Mouse (Mus musculus): ENCODE results near the gene Slain1. TPM values are rescaled to one million over a fixed set of nuclear protein-coding genes. Genes with fewer than 3 reads are reported as not detected.
"Not testable (repeated sequence)": the region's sequence is repeated elsewhere in the genome, so short reads cannot be mapped to it uniquely, and the experiment has no call there.

Slain1 gene
- polyA plus RNA-seq, 1 experiment, result not detected

- no peak for TF ChIP-seq POLR2A (IDR thresholded peaks at IDR 0.05; ENCODE audit: insufficient read depth, low read depth, low read length)
- TF ChIP-seq CTCF (IDR thresholded peaks at IDR 0.05; ENCODE audit: insufficient read depth, low read depth, low read length), result no peak
- Histone ChIP-seq H3K4me3 (ENCODE audit: insufficient read depth, low read depth, low read length) (no peak overlapping the region), H3K4me1 (ENCODE audit: control insufficient read depth, insufficient read depth, low read length) (no peaks in the 10 kb centered on the region), H3K27ac (ENCODE audit: insufficient read depth, low read depth, low read length) (no peak overlapping the region)
- WGBS, result 74% methylated on average over 9 of the region's 9 CpGs
These were observed 73.3 kb downstream of the Slain1 start for GRCm38 (mm10) chr14:103723314-103723713.

- Histone ChIP-seq H3K4me3 (ENCODE audit: insufficient read depth, low read depth, low read length) (no peak overlapping the region), H3K4me1 (ENCODE audit: control insufficient read depth, insufficient read depth, low read length) (no peaks in the 10 kb centered on the region), H3K27ac (ENCODE audit: insufficient read depth, low read depth, low read length) (no peak overlapping the region)
- WGBS, result 88% methylated on average over 4 of the region's 4 CpGs
- TF ChIP-seq CTCF (IDR thresholded peaks at IDR 0.05; ENCODE audit: insufficient read depth, low read depth, low read length), result no peak
These were observed 73.8 kb downstream of the Slain1 start for GRCm38 (mm10) chr14:103723841-103724240.

GRCm38 (mm10) chr14:103728506-103728905, 78.5 kb downstream of the Slain1 start:
- no peak overlapping the region for H3K4me3 ChIP-seq (ENCODE audit: insufficient read depth, low read depth, low read length)
- H3K4me1 ChIP-seq (ENCODE audit: control insufficient read depth, insufficient read depth, low read length), result no peaks in the 10 kb centered on the region
- 95% methylated on average over 8 of the region's 8 CpGs for WGBS
- TF ChIP-seq CTCF (IDR thresholded peaks at IDR 0.05; ENCODE audit: insufficient read depth, low read depth, low read length) (no peak), POLR2A (IDR thresholded peaks at IDR 0.05; ENCODE audit: insufficient read depth, low read depth, low read length) (no peak)
- no peak overlapping the region for H3K27ac ChIP-seq (ENCODE audit: insufficient read depth, low read depth, low read length)

GRCm38 (mm10) chr14:103728951-103729725, 79.1 kb downstream of the Slain1 start:
- Histone ChIP-seq H3K4me1 (ENCODE audit: control insufficient read depth, insufficient read depth, low read length) (no peaks in the 10 kb centered on the region), H3K27ac (ENCODE audit: insufficient read depth, low read depth, low read length) (no peak overlapping the region), H3K4me3 (ENCODE audit: insufficient read depth, low read depth, low read length) (no peak overlapping the region)
- no peak for TF ChIP-seq CTCF (IDR thresholded peaks at IDR 0.05; ENCODE audit: insufficient read depth, low read depth, low read length)
- no peak for TF ChIP-seq POLR2A (IDR thresholded peaks at IDR 0.05; ENCODE audit: insufficient read depth, low read depth, low read length)
- 90% methylated on average over 23 of the region's 23 CpGs for WGBS

GRCm38 (mm10) chr14:103729760-103730367, 79.8 kb downstream of the Slain1 start:
- no peak overlapping the region for H3K27ac ChIP-seq (ENCODE audit: insufficient read depth, low read depth, low read length)
- 58% methylated on average over 11 of the region's 11 CpGs for WGBS
- TF ChIP-seq POLR2A (IDR thresholded peaks at IDR 0.05; ENCODE audit: insufficient read depth, low read depth, low read length), result no peak
- TF ChIP-seq CTCF (IDR thresholded peaks at IDR 0.05; ENCODE audit: insufficient read depth, low read depth, low read length), result no peak
- H3K4me3 ChIP-seq (ENCODE audit: insufficient read depth, low read depth, low read length), result no peak overlapping the region
- no peaks in the 10 kb centered on the region for H3K4me1 ChIP-seq (ENCODE audit: control insufficient read depth, insufficient read depth, low read length)

GRCm38 (mm10) chr14:103732626-103733025, 82.6 kb downstream of the Slain1 start:
- Histone ChIP-seq H3K4me1 (ENCODE audit: control insufficient read depth, insufficient read depth, low read length) (no peaks in the 10 kb centered on the region), H3K4me3 (ENCODE audit: insufficient read depth, low read depth, low read length) (no peak overlapping the region), H3K27ac (ENCODE audit: insufficient read depth, low read depth, low read length) (no peak overlapping the region)
- TF ChIP-seq CTCF (IDR thresholded peaks at IDR 0.05; ENCODE audit: insufficient read depth, low read depth, low read length) (no peak), POLR2A (IDR thresholded peaks at IDR 0.05; ENCODE audit: insufficient read depth, low read depth, low read length) (no peak)
- 77% methylated on average over 1 of the region's 1 CpGs for WGBS

- no peak for TF ChIP-seq POLR2A (IDR thresholded peaks at IDR 0.05; ENCODE audit: insufficient read depth, low read depth, low read length)
- no peak for TF ChIP-seq CTCF (IDR thresholded peaks at IDR 0.05; ENCODE audit: insufficient read depth, low read depth, low read length)
- no peak overlapping the region for H3K27ac ChIP-seq (ENCODE audit: insufficient read depth, low read depth, low read length)
- no peak overlapping the region for H3K4me3 ChIP-seq (ENCODE audit: insufficient read depth, low read depth, low read length)
- H3K4me1 ChIP-seq (ENCODE audit: control insufficient read depth, insufficient read depth, low read length), result no peaks in the 10 kb centered on the region
- WGBS, result 88% methylated on average over 7 of the region's 7 CpGs
These were observed 91.2 kb downstream of the Slain1 start for GRCm38 (mm10) chr14:103741216-103741615.

GRCm38 (mm10) chr14:103742150-103742549, 92.1 kb downstream of the Slain1 start:
- 90% methylated on average over 8 of the region's 8 CpGs for WGBS
- H3K4me1 ChIP-seq (ENCODE audit: control insufficient read depth, insufficient read depth, low read length), result no peaks in the 10 kb centered on the region
- no peak for TF ChIP-seq POLR2A (IDR thresholded peaks at IDR 0.05; ENCODE audit: insufficient read depth, low read depth, low read length)
- TF ChIP-seq CTCF (IDR thresholded peaks at IDR 0.05; ENCODE audit: insufficient read depth, low read depth, low read length), result no peak
- no peak overlapping the region for H3K27ac ChIP-seq (ENCODE audit: insufficient read depth, low read depth, low read length)
- H3K4me3 ChIP-seq (ENCODE audit: insufficient read depth, low read depth, low read length), result no peak overlapping the region

GRCm38 (mm10) chr14:103747345-103747744, 97.3 kb downstream of the Slain1 start:
- WGBS, result 79% methylated on average over 6 of the region's 6 CpGs
- H3K4me3 ChIP-seq (ENCODE audit: insufficient read depth, low read depth, low read length), result no peak overlapping the region
- H3K4me1 ChIP-seq (ENCODE audit: control insufficient read depth, insufficient read depth, low read length), result no peaks in the 10 kb centered on the region
- TF ChIP-seq POLR2A (IDR thresholded peaks at IDR 0.05; ENCODE audit: insufficient read depth, low read depth, low read length) (no peak), CTCF (IDR thresholded peaks at IDR 0.05; ENCODE audit: insufficient read depth, low read depth, low read length) (no peak)
- H3K27ac ChIP-seq (ENCODE audit: insufficient read depth, low read depth, low read length), result no peak overlapping the region

GRCm38 (mm10) chr14:103750638-103751037, 100.6 kb downstream of the Slain1 start:
- 98% methylated on average over 4 of the region's 4 CpGs for WGBS

More at GRCm38 (mm10) chr14:103750638-103751037, 100.6 kb downstream of the Slain1 start:
- H3K27ac ChIP-seq (ENCODE audit: insufficient read depth, low read depth, low read length); H3K4me1 ChIP-seq (ENCODE audit: control insufficient read depth, insufficient read depth, low read length); H3K4me3 ChIP-seq (ENCODE audit: insufficient read depth, low read depth, low read length): not testable (repeated sequence)

Data from olfactory bulb, adult 2 months (tissue).